Mouse (Mus musculus): ENCODE measurements at regions not wholly inside any gene's neighbourhood (a gene's known extent, or its start where the extent isn't known, plus 50 kb on each side); places are given as distances from the start of the nearest gene placed in this dataset. TPM values are rescaled to one million over a fixed set of nuclear protein-coding genes. Genes with fewer than 3 reads are reported as not detected.
"Not testable (repeated sequence)": the region's sequence is repeated elsewhere in the genome, so short reads cannot be mapped to it uniquely, and the experiment has no call there.

- no peaks in the 10 kb centered on the region for H3K4me1 ChIP-seq (ENCODE audit: insufficient read depth)
- no peaks in the 10 kb centered on the region for H3K27me3 ChIP-seq (ENCODE audit: insufficient read depth, low read length)
- H3K27ac ChIP-seq (ENCODE audit: low read depth), result no peak overlapping the region
- ATAC-seq (no peak), DNase-seq (no peak)
- no peaks in the 10 kb centered on the region for H3K36me3 ChIP-seq (replicated peaks; ENCODE audit: insufficient read depth, low read length)
- no peak overlapping the region for H3K9ac ChIP-seq (replicated peaks)
- 31% methylated on average over 2 of the region's 2 CpGs for WGBS (ENCODE audit: insufficient replicate concordance)
- no peak overlapping the region for H3K4me2 ChIP-seq (ENCODE audit: low read depth, low read length)
- no peak overlapping the region for H3K4me3 ChIP-seq (ENCODE audit: low read depth, low read length)
- TF ChIP-seq EP300 (IDR thresholded peaks at IDR 0.05; ENCODE audit: low read depth) (no peak), CTCF (IDR thresholded peaks at IDR 0.05; ENCODE audit: low read depth) (peak; percentile 32)
- H3K9me3 ChIP-seq (ENCODE audit: low read length), result no peaks in the 10 kb centered on the region
Observed at GRCm38 (mm10) chr7:47830124-47830523, 151.8 kb downstream of the Mrgpra4 start.

DNA sequence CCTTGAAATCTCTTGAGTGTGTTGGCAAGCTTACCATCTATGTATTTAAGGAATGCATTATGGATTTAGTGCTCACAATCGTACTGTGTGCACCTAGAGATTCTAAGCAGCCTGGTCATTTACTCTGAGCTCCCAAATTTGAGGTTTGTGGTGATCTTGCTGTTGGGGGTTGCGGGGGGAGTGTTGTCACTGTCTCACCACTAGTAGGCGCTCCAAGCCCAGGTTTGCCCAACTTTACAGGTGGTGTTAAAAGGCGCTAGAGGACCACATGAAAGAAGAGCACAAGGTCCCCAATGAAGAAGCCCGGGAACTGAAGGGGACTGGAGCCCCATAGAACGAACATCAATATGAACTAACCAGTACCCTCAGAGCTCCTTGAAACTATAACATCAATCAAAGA is 180.2 kb upstream of the Mrgpra3 start:
- Histone ChIP-seq H3K27ac (ENCODE audit: low read depth) (no peak overlapping the region), H3K36me3 (replicated peaks; ENCODE audit: insufficient read depth, low read length) (no peaks in the 10 kb centered on the region), H3K4me1 (ENCODE audit: insufficient read depth) (no peaks in the 10 kb centered on the region), H3K9ac (replicated peaks) (no peak overlapping the region), H3K4me3 (ENCODE audit: low read depth, low read length) (no peak overlapping the region), H3K4me2 (ENCODE audit: low read depth, low read length) (no peak overlapping the region), H3K27me3 (ENCODE audit: insufficient read depth, low read length) (no peaks in the 10 kb centered on the region), H3K9me3 (ENCODE audit: low read length) (peaks cover 2% of the 10 kb centered on the region; the same call in 1 of the 2 replicates)
- 65% methylated on average over 6 of the region's 6 CpGs for WGBS (ENCODE audit: insufficient replicate concordance)
- DNase-seq, result no peak
- ATAC-seq, result no peak
- TF ChIP-seq CTCF (IDR thresholded peaks at IDR 0.05; ENCODE audit: low read depth) (no peak), EP300 (IDR thresholded peaks at IDR 0.05; ENCODE audit: low read depth) (no peak)

- Histone ChIP-seq H3K27me3 (ENCODE audit: insufficient read depth, low read length) (no peaks in the 10 kb centered on the region), H3K4me3 (ENCODE audit: low read depth, low read length) (no peak overlapping the region), H3K9ac (replicated peaks) (no peak overlapping the region), H3K4me2 (ENCODE audit: low read depth, low read length) (no peak overlapping the region), H3K9me3 (ENCODE audit: low read length) (peaks cover 3% of the 10 kb centered on the region; the same call in 1 of the 2 replicates), H3K4me1 (ENCODE audit: insufficient read depth) (no peaks in the 10 kb centered on the region), H3K27ac (ENCODE audit: low read depth) (no peak overlapping the region), H3K36me3 (replicated peaks; ENCODE audit: insufficient read depth, low read length) (no peaks in the 10 kb centered on the region)
- TF ChIP-seq CTCF (IDR thresholded peaks at IDR 0.05; ENCODE audit: low read depth) (no peak), EP300 (IDR thresholded peaks at IDR 0.05; ENCODE audit: low read depth) (no peak)
- 43% methylated on average over 3 of the region's 3 CpGs for WGBS (ENCODE audit: insufficient replicate concordance)
- DNase-seq, result no peak
- ATAC-seq, result no peak
Observed at GRCm38 (mm10) chr7:47747528-47747927, 146.4 kb upstream of the Mrgpra3 start.

- H3K27me3 ChIP-seq (ENCODE audit: insufficient read depth, low read length); H3K9ac ChIP-seq (replicated peaks); H3K4me3 ChIP-seq (ENCODE audit: low read depth, low read length); H3K27ac ChIP-seq (ENCODE audit: low read depth); H3K36me3 ChIP-seq (replicated peaks; ENCODE audit: insufficient read depth, low read length); DNase-seq; H3K9me3 ChIP-seq (ENCODE audit: low read length); H3K4me1 ChIP-seq (ENCODE audit: insufficient read depth); H3K4me2 ChIP-seq (ENCODE audit: low read depth, low read length); ATAC-seq: not testable (repeated sequence)
- 78% methylated on average over 2 of the region's 2 CpGs for WGBS (ENCODE audit: insufficient replicate concordance)
- TF ChIP-seq CTCF (IDR thresholded peaks at IDR 0.05; ENCODE audit: low read depth), result 0 out of 2 replicates have a peak, but pooled peaks have one; percentile 9
Observed at GRCm38 (mm10) chr7:47740064-47740463, 138.9 kb upstream of the Mrgpra3 start.

DNA sequence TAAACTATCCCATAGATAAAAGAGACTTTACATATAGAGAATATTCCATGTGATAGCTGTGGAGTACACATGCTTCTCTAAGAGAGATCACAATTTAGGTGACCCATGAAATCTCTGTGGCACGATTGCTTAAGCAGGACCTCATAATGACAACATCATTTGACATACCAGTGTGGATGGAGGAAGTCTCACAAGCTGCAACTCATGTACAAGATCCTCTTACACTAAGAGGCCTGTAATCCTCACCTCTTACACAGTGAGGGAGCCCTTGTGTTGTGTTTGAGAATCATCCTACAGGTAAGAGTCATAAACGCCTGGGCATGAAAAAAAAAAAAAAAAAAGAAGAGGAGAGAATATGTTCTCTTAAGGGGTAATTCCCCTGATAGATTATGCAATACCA is 89.9 kb upstream of the Mrgpra3 start:
- Histone ChIP-seq H3K27me3 (ENCODE audit: insufficient read depth, low read length) (no peaks in the 10 kb centered on the region), H3K4me3 (ENCODE audit: low read depth, low read length) (no peak overlapping the region), H3K9ac (replicated peaks) (no peak overlapping the region), H3K9me3 (ENCODE audit: low read length) (no peaks in the 10 kb centered on the region), H3K4me2 (ENCODE audit: low read depth, low read length) (no peak overlapping the region), H3K4me1 (ENCODE audit: insufficient read depth) (no peaks in the 10 kb centered on the region), H3K27ac (ENCODE audit: low read depth) (no peak overlapping the region), H3K36me3 (replicated peaks; ENCODE audit: insufficient read depth, low read length) (no peaks in the 10 kb centered on the region)
- no peak for DNase-seq
- WGBS (ENCODE audit: insufficient replicate concordance), result 60% methylated on average over 2 of the region's 2 CpGs
- ATAC-seq, result no peak
- TF ChIP-seq EP300 (IDR thresholded peaks at IDR 0.05; ENCODE audit: low read depth) (no peak), CTCF (IDR thresholded peaks at IDR 0.05; ENCODE audit: low read depth) (no peak)

DNA sequence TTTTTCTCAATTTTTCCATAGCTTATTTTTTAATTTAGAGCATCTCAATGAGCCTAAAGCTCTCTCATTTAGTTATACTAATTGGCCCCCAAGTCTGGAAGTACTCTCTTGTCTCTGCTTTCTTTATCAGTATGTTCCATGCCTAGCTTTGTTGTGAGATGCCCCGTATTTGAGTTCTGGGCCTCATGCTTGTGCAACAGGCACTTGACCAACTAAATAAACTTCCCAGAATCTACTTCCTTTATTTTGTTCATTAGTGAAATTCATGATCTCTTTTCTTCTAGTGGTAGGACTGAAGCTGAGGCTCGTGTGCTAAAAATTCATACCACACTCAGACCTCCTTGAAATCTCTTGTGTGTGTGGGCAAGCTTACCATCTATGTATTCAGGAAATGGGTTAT is 75.8 kb upstream of the Mrgpra3 start:
- ATAC-seq (no peak), DNase-seq (no peak)
- Histone ChIP-seq H3K4me1 (ENCODE audit: insufficient read depth) (no peaks in the 10 kb centered on the region), H3K36me3 (replicated peaks; ENCODE audit: insufficient read depth, low read length) (no peaks in the 10 kb centered on the region), H3K4me3 (ENCODE audit: low read depth, low read length) (no peak overlapping the region), H3K9ac (replicated peaks) (no peak overlapping the region), H3K27ac (ENCODE audit: low read depth) (no peak overlapping the region), H3K27me3 (ENCODE audit: insufficient read depth, low read length) (no peaks in the 10 kb centered on the region), H3K4me2 (ENCODE audit: low read depth, low read length) (no peak overlapping the region), H3K9me3 (ENCODE audit: low read length) (no peaks in the 10 kb centered on the region)
- WGBS (ENCODE audit: insufficient replicate concordance), result 58% methylated on average over 2 of the region's 2 CpGs
- TF ChIP-seq EP300 (IDR thresholded peaks at IDR 0.05; ENCODE audit: low read depth), result no peak

Small RNAs in the stretch of these regions (microRNA-seq; reads per million reads assigned to microRNA genes)
- not detected for gene Gm22427
